ENCODE assay signal across 20 mouse cellular contexts in genomic region chr5:29651696-29652095, GRCm38 (mm10).
DNase-seq lines count a peak whose midpoint lies in the region; ATAC-seq and TF ChIP-seq lines count a peak whose summit lies in the region.
"Had no signal": no experiment of that assay in that cellular context is flagged by ENCODE, and none has a peak within 500 bp of the region (broad histone marks: within the 10 kb centered on the region; RNA-seq: fewer than 3 reads in every experiment).

No protein-coding gene starts in this region.

- TF ChIP-seq POLR2A in MEL (IDR thresholded peaks at IDR 0.05; ENCODE audit: control insufficient read depth in 1 of 2, insufficient read depth in 1 of 2, low read depth in 1 of 2, low read length in 2 of 2, poor library complexity in 1 of 2) = 0 out of 4 replicates have a peak, but pooled peaks of 1 of the 2 experiments have one; percentile 5

- no peak overlapping the region for H3K4me3 ChIP-seq in lung, postnatal 0 days (ENCODE audit: low read depth, low read length)
- no peak overlapping the region for H3K4me3 ChIP-seq in MEL (ENCODE audit: control insufficient read depth in 1 of 2, insufficient read depth in 1 of 2, low read depth in 2 of 2, low read length in 2 of 2)

- H3K4me1 ChIP-seq in lung, postnatal 0 days (ENCODE audit: insufficient read depth, low read depth, low read length) = no peaks in the 10 kb centered on the region
- peaks cover 2% of the 10 kb centered on the region in 2 experiments; a peak in 2 of 4 replicates for H3K4me1 ChIP-seq in MEL (ENCODE audit: control insufficient read depth in 1 of 2, insufficient read depth in 2 of 2, low read length in 2 of 2)

- TF ChIP-seq RAD21 in MEL (IDR thresholded peaks at IDR 0.05; ENCODE audit: low read depth, low read length) = no peak

- no peak overlapping the region for H3K4me2 ChIP-seq in lung, postnatal 0 days (replicated peaks; ENCODE audit: low read depth, low read length)

- no peak for TF ChIP-seq EP300 in lung, postnatal 0 days (IDR thresholded peaks at IDR 0.05)
- peak; percentile 50 to 63; a peak in 3 of 4 replicates for TF ChIP-seq EP300 in MEL (IDR thresholded peaks at IDR 0.05; ENCODE audit: low read depth in 1 of 2, low read length in 2 of 2)

- peak; percentile 34 for DNase-seq in lung, postnatal 0 days (ENCODE audit: low spot score)
- DNase-seq in lung, postnatal 4 days = no peak
- DNase-seq in MEL (ENCODE audit: low read depth, low spot score) = peak; percentile 38
- DNase-seq in adrenal gland, adult 2 months = no peak
- DNase-seq: adrenal gland, adult 8-10 months; adrenal gland, postnatal 10 days; adrenal gland, postnatal 14 days; adrenal gland, postnatal 25 days; adrenal gland, postnatal 36 days; B cell, adult 2 months; cerebellum, adult 11 months; cerebellum, adult 11-12 months; cerebellum, adult 18-20 months; cerebellum, adult 2 months; cerebellum, adult 8-10 months had no signal

- H3K27me3 ChIP-seq in lung, postnatal 0 days (replicated peaks; ENCODE audit: insufficient read depth, low read length) = no peaks in the 10 kb centered on the region
- no peaks in the 10 kb centered on the region for H3K27me3 ChIP-seq in MEL (ENCODE audit: control insufficient read depth in 1 of 2, insufficient read depth in 2 of 2, low read length in 2 of 2)
- H3K27me3 ChIP-seq: CH12.LX, Patski had no signal

- H3K79me2 ChIP-seq in MEL (ENCODE audit: control insufficient read depth, insufficient read depth, low read length, poor library complexity) = no peaks in the 10 kb centered on the region

- H3K9ac ChIP-seq in lung, postnatal 0 days (replicated peaks; ENCODE audit: low read depth) = no peak overlapping the region
- H3K9ac ChIP-seq in MEL (ENCODE audit: control insufficient read depth, low read depth, low read length, poor library complexity, severe bottlenecking) = no peak overlapping the region

- H3K27ac ChIP-seq in lung, postnatal 0 days (ENCODE audit: low read length) = no peak overlapping the region
- H3K27ac ChIP-seq in MEL (ENCODE audit: control insufficient read depth, low read depth, low read length) = no peak overlapping the region

- H3K36me3 ChIP-seq in lung, postnatal 0 days (ENCODE audit: insufficient read depth, low read length) = no peaks in the 10 kb centered on the region
- H3K36me3 ChIP-seq in MEL (ENCODE audit: control insufficient read depth in 1 of 2, insufficient read depth in 2 of 2, low read length in 2 of 2) = peaks cover 11 to 23% of the 10 kb centered on the region in 2 experiments

- no peaks in the 10 kb centered on the region for H3K9me3 ChIP-seq in lung, postnatal 0 days (ENCODE audit: low read length)
- no peaks in the 10 kb centered on the region for H3K9me3 ChIP-seq in MEL (replicated peaks; ENCODE audit: insufficient read depth, low read length)
- H3K9me3 ChIP-seq: G1E had no signal

- peak; percentile 21; the same call in 1 of the 2 replicates for ATAC-seq in lung, postnatal 0 days
- ATAC-seq: activated CD4-positive, CD25-positive, alpha-beta regulatory T cell, adult 4 months; CD4-positive, CD25-positive, alpha-beta regulatory T cell, adult 4 months; Patski had no signal

- no peak for TF ChIP-seq CTCF in lung, postnatal 0 days (IDR thresholded peaks at IDR 0.05)
- TF ChIP-seq CTCF in MEL (IDR thresholded peaks at IDR 0.05 in 2 of 3, conservative IDR thresholded peaks at IDR 0.05 in 1 of 3; ENCODE audit: control insufficient read depth in 1 of 3, insufficient read depth in 1 of 3, low read depth in 2 of 3, low read length in 3 of 3, poor library complexity in 1 of 3, severe bottlenecking in 1 of 3) = no peak

TF ChIP-seq in MEL, 35 proteins besides CTCF, POLR2A, EP300 and RAD21:
- TF ChIP-seq TCF12 (IDR thresholded peaks at IDR 0.05; ENCODE audit: low read depth, low read length) (peak; percentile 46; the same call in 1 of the 2 replicates), RCOR1 (IDR thresholded peaks at IDR 0.05; ENCODE audit: low read depth, low read length) (peak; percentile 76; the same call in 1 of the 2 replicates), ZNF384 (IDR thresholded peaks at IDR 0.05; ENCODE audit: low read depth, low read length) (no peak)

Comparison
In these comparisons a context has a peak if more than half of its experiments do, and no peak if none do; other contexts are left out.
1. DNase-seq: peak in lung, postnatal 0 days (single experiment) and MEL (single experiment); none in lung, postnatal 4 days (0 of 2) and adrenal gland, adult 2 months (single experiment).